ENCODE assay signal across 1 mouse cellular context in genomic region chr15:102401278-102401677, GRCm38 (mm10).
A peak's percentile ranks its signal among the peaks of the same experiment; 100 is the strongest.
TF ChIP-seq lines count a peak whose summit lies in the region.

No protein-coding gene starts in this region.

TF ChIP-seq in MEL, 35 proteins besides CTCF, POLR2A, EP300 and RAD21 (continued from another document):
- TF ChIP-seq ZMIZ1 (IDR thresholded peaks at IDR 0.05; ENCODE audit: low read depth, low read length) (no peak), RCOR1 (IDR thresholded peaks at IDR 0.05; ENCODE audit: low read depth, low read length) (no peak), POLR2AphosphoS2 (IDR thresholded peaks at IDR 0.05; ENCODE audit: low read length) (no peak), USF1 (IDR thresholded peaks at IDR 0.05; ENCODE audit: low read depth, low read length) (no peak), GATA1 (IDR thresholded peaks at IDR 0.05; ENCODE audit: low read depth, low read length) (peak; percentile 26; the same call in 1 of the 2 replicates), TAL1 (IDR thresholded peaks at IDR 0.05; ENCODE audit: low read length) (peak; percentile 52), E2F4 (IDR thresholded peaks at IDR 0.05; ENCODE audit: borderline replicate concordance, low read depth, low read length) (no peak)
TF ChIP-seq in MEL: peak in this region for 2.
